Mouse (Mus musculus) MEL (cell line): ENCODE measurements around the gene Treml2. TPM values are rescaled to one million over a fixed set of nuclear protein-coding genes. Genes with fewer than 3 reads are reported as not detected.
A peak's percentile ranks its signal among the peaks of the same experiment; 100 is the strongest.

ENCODE experiments used
- DNase-seq: peaks from one replicate; pipeline ENCODE4 v3.0.0; 2011; ENCODE audit warnings: low read depth, low spot score
- H3K27ac ChIP-seq: 2 replicates; pipeline ENCODE4 v1.5.1; 2012; ENCODE audit warnings: low read depth, mild to moderate bottlenecking, control low read depth, low read length, moderate library complexity; ENCODE audit not compliant: control insufficient read depth
- H3K27me3 ChIP-seq, 2 experiments: fragments of 150-350 bp in 1 of 2; sonication (generic) in 1 of 2; 2 replicates each; pipeline ENCODE4 v1.6.1; 2012; ENCODE audit warnings: low read length in 2 of 2, mild to moderate bottlenecking in 2 of 2, improper control_type of control experiment in 1 of 2, moderate library complexity in 1 of 2; ENCODE audit not compliant: insufficient read depth in 2 of 2, control insufficient read depth in 1 of 2
- H3K36me3 ChIP-seq, 2 experiments: 2 replicates each; pipeline ENCODE4 v1.6.1; 2012 to 2014; ENCODE audit warnings: low read length in 2 of 2, improper control_type of control experiment in 1 of 2, inconsistent platforms in 1 of 2, mild to moderate bottlenecking in 1 of 2; ENCODE audit not compliant: insufficient read depth in 2 of 2, control insufficient read depth in 1 of 2
- H3K4me1 ChIP-seq, 2 experiments: fragments of 150-350 bp in 1 of 2; sonication (generic) in 1 of 2; 2 replicates each; pipeline ENCODE4 v1.6.1; 2012; ENCODE audit warnings: low read length in 2 of 2, improper control_type of control experiment in 1 of 2, mild to moderate bottlenecking in 1 of 2; ENCODE audit not compliant: insufficient read depth in 2 of 2, control insufficient read depth in 1 of 2
- H3K4me3 ChIP-seq, 2 experiments: fragments of 150-350 bp in 1 of 2; sonication (generic) in 1 of 2; 2 replicates each; pipeline ENCODE4 v1.5.1; 2012; ENCODE audit warnings: low read depth in 2 of 2, low read length in 2 of 2, mild to moderate bottlenecking in 2 of 2, moderate library complexity in 2 of 2, control low read depth in 1 of 2, improper control_type of control experiment in 1 of 2; ENCODE audit not compliant: control insufficient read depth in 1 of 2, insufficient read depth in 1 of 2
- H3K79me2 ChIP-seq: 2 replicates; pipeline ENCODE4 v1.6.1; 2012; ENCODE audit warnings: mild to moderate bottlenecking, low read length, moderate library complexity; ENCODE audit not compliant: control insufficient read depth, poor library complexity, insufficient read depth
- H3K9ac ChIP-seq: 2 replicates; pipeline ENCODE4 v1.6.1; 2012; ENCODE audit warnings: low read depth, mild to moderate bottlenecking, control low read depth, low read length, moderate library complexity; ENCODE audit not compliant: control insufficient read depth, poor library complexity, severe bottlenecking
- H3K9me3 ChIP-seq: fragments of 150-350 bp; sonication (generic); replicated peaks from 2 replicates; pipeline ENCODE4 v1.6.1; 2012; ENCODE audit warnings: mild to moderate bottlenecking, low read length, improper control_type of control experiment, moderate library complexity; ENCODE audit not compliant: insufficient read depth
- CTCF ChIP-seq, 3 experiments: IDR thresholded peaks in 2 of 3; conservative IDR thresholded peaks in 1 of 3; 2 replicates each; pipeline ENCODE4 v1.5.1; 2011 to 2012; ENCODE audit warnings: low read length in 3 of 3, low read depth in 2 of 3, mild to moderate bottlenecking in 2 of 3, improper control_type of control experiment in 1 of 3, inconsistent platforms in 1 of 3, mixed read lengths in 1 of 3, moderate library complexity in 1 of 3; ENCODE audit not compliant: control insufficient read depth in 1 of 3, insufficient read depth in 1 of 3, poor library complexity in 1 of 3, severe bottlenecking in 1 of 3
- E2F4 ChIP-seq: IDR thresholded peaks from 2 replicates; pipeline ENCODE4 v1.6.1; 2011; ENCODE audit warnings: low read depth, low read length, improper control_type of control experiment, borderline replicate concordance
- ELF1 ChIP-seq: IDR thresholded peaks from 2 replicates; pipeline ENCODE4 v1.6.1; 2014; ENCODE audit warnings: low read depth, mild to moderate bottlenecking, inconsistent platforms, low read length, improper control_type of control experiment, moderate library complexity
- EP300 ChIP-seq, 2 experiments: IDR thresholded peaks; 2 replicates each; pipeline ENCODE4 v1.6.1; 2011; ENCODE audit warnings: improper control_type of control experiment in 2 of 2, low read length in 2 of 2, low read depth in 1 of 2, mild to moderate bottlenecking in 1 of 2
- ETS1 ChIP-seq: IDR thresholded peaks from 2 replicates; pipeline ENCODE4 v1.6.1; 2012; ENCODE audit warnings: low read depth, mild to moderate bottlenecking, inconsistent platforms, low read length, improper control_type of control experiment, moderate library complexity
- GATA1 ChIP-seq: IDR thresholded peaks from 2 replicates; pipeline ENCODE4 v1.6.1; 2011; ENCODE audit warnings: low read depth, low read length, improper control_type of control experiment
- JUND ChIP-seq: IDR thresholded peaks from 2 replicates; pipeline ENCODE4 v1.6.1; 2011; ENCODE audit warnings: low read depth, mild to moderate bottlenecking, improper control_type of control experiment, low read length
- MAFK ChIP-seq: IDR thresholded peaks from 2 replicates; pipeline ENCODE4 v1.6.1; 2011; ENCODE audit warnings: low read depth, mild to moderate bottlenecking, low read length, improper control_type of control experiment, borderline replicate concordance
- MAX ChIP-seq: IDR thresholded peaks from 2 replicates; pipeline ENCODE4 v1.6.1; 2011; ENCODE audit warnings: low read length, improper control_type of control experiment
- MAZ ChIP-seq: IDR thresholded peaks from 2 replicates; pipeline ENCODE4 v1.6.1; 2012; ENCODE audit warnings: low read depth, mild to moderate bottlenecking, inconsistent platforms, low read length, improper control_type of control experiment
- MXI1 ChIP-seq: IDR thresholded peaks from 2 replicates; pipeline ENCODE4 v1.6.1; 2011; ENCODE audit warnings: mild to moderate bottlenecking, low read depth, low read length, improper control_type of control experiment
- MYB ChIP-seq: IDR thresholded peaks from 2 replicates; pipeline ENCODE4 v1.6.1; 2011; ENCODE audit warnings: mild to moderate bottlenecking, low read depth, low read length, improper control_type of control experiment
- MYC ChIP-seq: IDR thresholded peaks from 2 replicates; pipeline ENCODE4 v1.6.1; 2011; ENCODE audit warnings: low read depth, mild to moderate bottlenecking, low read length, improper control_type of control experiment, moderate library complexity
- NELFE ChIP-seq: IDR thresholded peaks from 2 replicates; pipeline ENCODE4 v1.6.1; 2011; ENCODE audit warnings: low read depth, low read length, improper control_type of control experiment
- NRF1 ChIP-seq: IDR thresholded peaks from 2 replicates; pipeline ENCODE4 v1.6.1; 2014; ENCODE audit warnings: low read depth, mild to moderate bottlenecking, inconsistent platforms, low read length, improper control_type of control experiment, moderate library complexity; ENCODE audit not compliant: poor library complexity, insufficient read depth, severe bottlenecking
- POLR2A ChIP-seq, 2 experiments: IDR thresholded peaks; 2 replicates each; pipeline ENCODE4 v1.6.1; 2011 to 2012; ENCODE audit warnings: low read length in 2 of 2, mild to moderate bottlenecking in 2 of 2, control low read depth in 1 of 2, improper control_type of control experiment in 1 of 2, low read depth in 1 of 2, moderate library complexity in 1 of 2; ENCODE audit not compliant: control insufficient read depth in 1 of 2, insufficient read depth in 1 of 2, poor library complexity in 1 of 2
- POLR2AphosphoS2 ChIP-seq: IDR thresholded peaks from 2 replicates; pipeline ENCODE4 v1.6.1; 2011; ENCODE audit warnings: low read length, improper control_type of control experiment
- POLR2AphosphoS5 ChIP-seq: IDR thresholded peaks from 2 replicates; pipeline ENCODE4 v1.6.1; 2012; ENCODE audit warnings: low read depth, borderline replicate concordance, mild to moderate bottlenecking, inconsistent platforms, low read length, moderate library complexity, mixed read lengths
- SMC3 ChIP-seq: IDR thresholded peaks from 2 replicates; pipeline ENCODE4 v1.6.1; 2011; ENCODE audit warnings: low read depth, low read length, improper control_type of control experiment
- TAL1 ChIP-seq: IDR thresholded peaks from 2 replicates; pipeline ENCODE4 v1.6.1; 2012; ENCODE audit warnings: mild to moderate bottlenecking, inconsistent platforms, low read length, moderate library complexity, mixed read lengths
- TBP ChIP-seq: IDR thresholded peaks from 2 replicates; pipeline ENCODE4 v1.8.0; 2011; ENCODE audit warnings: low read depth, low read length, improper control_type of control experiment
- TCF12 ChIP-seq: IDR thresholded peaks from 2 replicates; pipeline ENCODE4 v1.6.1; 2014; ENCODE audit warnings: low read depth, mild to moderate bottlenecking, inconsistent platforms, low read length, improper control_type of control experiment, moderate library complexity
- UBTF ChIP-seq: IDR thresholded peaks from 2 replicates; pipeline ENCODE4 v1.6.1; 2012; ENCODE audit warnings: low read depth, mild to moderate bottlenecking, inconsistent platforms, low read length, improper control_type of control experiment, moderate library complexity, borderline replicate concordance; ENCODE audit not compliant: insufficient read depth
- USF1 ChIP-seq: IDR thresholded peaks from 2 replicates; pipeline ENCODE4 v1.6.1; 2014; ENCODE audit warnings: low read depth, mild to moderate bottlenecking, inconsistent platforms, low read length, improper control_type of control experiment, moderate library complexity
- USF2 ChIP-seq, 2 experiments: IDR thresholded peaks; 2 replicates each; pipeline ENCODE4 v1.6.1; 2011 to 2012; ENCODE audit warnings: improper control_type of control experiment in 2 of 2, low read length in 2 of 2, borderline replicate concordance in 1 of 2, inconsistent platforms in 1 of 2, low read depth in 1 of 2, mild to moderate bottlenecking in 1 of 2; ENCODE audit not compliant: insufficient read depth in 1 of 2
- ZC3H11A ChIP-seq: IDR thresholded peaks from 2 replicates; pipeline ENCODE4 v1.6.1; 2012; ENCODE audit warnings: low read depth, mild to moderate bottlenecking, inconsistent platforms, low read length, improper control_type of control experiment
- ZMIZ1 ChIP-seq: IDR thresholded peaks from 2 replicates; pipeline ENCODE4 v1.6.1; 2012; ENCODE audit warnings: low read depth, mild to moderate bottlenecking, inconsistent platforms, low read length, improper control_type of control experiment, moderate library complexity
- polyA plus RNA-seq, 2 experiments: library from polyadenylated mRNA; stranded (reverse) in 1 of 2; unstranded in 1 of 2; fragments of >175 nt in 1 of 2; fragments of >200 nt in 1 of 2; gene quantifications; 2 replicates each; pipeline versions ENCODE4 v1.2.1 to v1.2.4; 2012; ENCODE audit warnings: low replicate concordance in 2 of 2, low read depth in 1 of 2; ENCODE audit not compliant: insufficient read length in 2 of 2, insufficient read depth in 1 of 2, missing spikeins in 1 of 2
- total RNA-seq: library from RNA; depleted of rRNA; stranded (reverse); fragments of 300-350 nt; gene quantifications from 2 replicates; pipeline ENCODE4 v1.2.3, GENCODE M21; 2012

Gene Treml2
- total and polyA plus RNA-seq, 3 experiments, result 27.7 to 52.7 TPM; not detected in 1

GRCm38 (mm10) chr17:48323236-48323635 is 23.9 kb downstream of the Treml2 start:
- no peak for TF ChIP-seq USF2 (IDR thresholded peaks at IDR 0.05; ENCODE audit: borderline replicate concordance in 1 of 2, insufficient read depth in 1 of 2, low read depth in 1 of 2, low read length in 2 of 2)
- no peak for TF ChIP-seq NRF1
- TF ChIP-seq ETS1, result no peak
- TF ChIP-seq GATA1, result no peak
- TF ChIP-seq EP300 (IDR thresholded peaks at IDR 0.05; ENCODE audit: low read depth in 1 of 2, low read length in 2 of 2), result peak in 1 of 2 experiments; percentile 16; a peak in 1 of 4 replicates
- TF ChIP-seq NELFE, result no peak
- TF ChIP-seq TBP, result no peak
- Histone ChIP-seq H3K9me3 (no peaks in the 10 kb centered on the region), H3K36me3 (peaks cover 0 to 15% of the 10 kb centered on the region in 2 experiments; a peak in 2 of 4 replicates), H3K4me1 (peaks cover 12 to 25% of the 10 kb centered on the region in 2 experiments), H3K4me3 (no peak overlapping the region), H3K27ac (no peak overlapping the region), H3K79me2 (no peaks in the 10 kb centered on the region), H3K27me3 (no peaks in the 10 kb centered on the region), H3K9ac (no peak overlapping the region)
- peak; percentile 77 for DNase-seq

- TF ChIP-seq TAL1 (no peak), MAX (no peak), SMC3 (no peak), ZC3H11A (no peak), MXI1 (no peak)
- Histone ChIP-seq H3K9ac (no peak overlapping the region), H3K79me2 (no peaks in the 10 kb centered on the region), H3K9me3 (no peaks in the 10 kb centered on the region), H3K27me3 (no peaks in the 10 kb centered on the region), H3K4me1 (peaks cover 12 to 25% of the 10 kb centered on the region in 2 experiments), H3K27ac (no peak overlapping the region), H3K36me3 (peaks cover 0 to 15% of the 10 kb centered on the region in 2 experiments; a peak in 2 of 4 replicates), H3K4me3 (no peak overlapping the region)
- DNase-seq, result no peak
Observed at GRCm38 (mm10) chr17:48324258-48324657, 25.0 kb downstream of the Treml2 start.

GRCm38 (mm10) chr17:48325093-48325492 is 25.8 kb downstream of the Treml2 start:
- Histone ChIP-seq H3K4me1 (peaks cover 16 to 28% of the 10 kb centered on the region in 2 experiments), H3K27ac (no peak overlapping the region), H3K79me2 (no peaks in the 10 kb centered on the region), H3K36me3 (peaks cover 0 to 19% of the 10 kb centered on the region in 2 experiments; a peak in 2 of 4 replicates), H3K9ac (no peak overlapping the region), H3K9me3 (no peaks in the 10 kb centered on the region), H3K4me3 (no peak overlapping the region), H3K27me3 (no peaks in the 10 kb centered on the region)
- TF ChIP-seq POLR2AphosphoS5 (no peak), CTCF (IDR thresholded peaks at IDR 0.05 in 2 of 3, conservative IDR thresholded peaks at IDR 0.05 in 1 of 3; ENCODE audit: control insufficient read depth in 1 of 3, insufficient read depth in 1 of 3, low read depth in 2 of 3, low read length in 3 of 3, poor library complexity in 1 of 3, severe bottlenecking in 1 of 3) (no peak), TCF12 (no peak), USF1 (no peak), MYB (no peak), MYC (no peak), ELF1 (no peak), ZMIZ1 (no peak), JUND (no peak), MAX (no peak), POLR2AphosphoS2 (no peak), E2F4 (no peak), TBP (no peak), POLR2A (IDR thresholded peaks at IDR 0.05; ENCODE audit: control insufficient read depth in 1 of 2, insufficient read depth in 1 of 2, low read depth in 1 of 2, low read length in 2 of 2, poor library complexity in 1 of 2) (no peak), UBTF (no peak), MAFK (no peak), MAZ (no peak)
- no peak for DNase-seq
